Mouse (Mus musculus): ENCODE data around the gene Olfr1535. TPM values are rescaled to one million over a fixed set of nuclear protein-coding genes. Genes with fewer than 3 reads are reported as not detected.

Gene Olfr1535
- polyA plus RNA-seq (2015; fragmentation: Nextera tagmentation; extraction: Ambion mirVana), result 0.09 and 0.11 TPM in 2 replicates

DNA sequence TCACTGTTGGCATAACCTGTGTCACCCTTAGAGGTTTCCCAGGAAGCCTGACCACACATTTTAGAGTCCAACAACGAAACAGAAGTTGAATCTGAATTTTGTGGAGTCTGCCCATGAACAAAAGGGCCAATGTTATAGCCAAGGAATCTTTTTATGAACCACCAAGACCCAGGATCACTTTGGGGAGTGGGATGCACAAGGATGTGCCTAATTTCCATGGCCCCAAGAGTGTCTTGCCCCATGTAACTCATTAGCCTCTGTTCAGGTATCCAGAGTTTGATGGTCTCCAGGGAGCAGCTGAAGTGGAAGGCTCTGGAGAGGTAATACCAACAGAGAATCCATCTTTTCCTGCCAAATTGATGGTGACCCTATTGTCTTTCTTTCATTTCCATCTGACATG, at the start of gene Olfr1535:
TSS of gene Olfr1535 (minus strand) at position 101 of the 400 bp plus-strand sequence.

DNA sequence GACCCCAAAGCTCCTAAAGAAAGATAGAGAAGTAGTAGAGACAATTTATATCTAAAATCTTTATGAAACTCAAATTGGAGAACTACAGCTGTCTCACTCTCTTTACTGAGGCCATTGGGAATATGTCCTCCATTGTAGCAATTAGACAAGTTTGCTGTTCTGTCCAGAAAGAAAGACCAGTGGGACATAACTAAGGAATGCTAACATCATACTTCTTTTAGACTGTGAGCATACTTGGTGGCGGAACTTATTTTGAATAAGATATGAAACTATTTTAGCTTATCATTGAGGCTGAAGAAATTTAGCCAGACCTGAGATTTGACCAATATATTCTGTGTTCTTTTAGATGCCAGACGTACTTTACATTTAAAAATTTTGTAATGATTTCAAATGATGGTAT, 22.0 kb upstream of the Olfr1535 start, which contains the start of gene Olfr1364:
TSS of gene Olfr1364 (minus strand) at position 101 of the 400 bp plus-strand sequence.

DNA sequence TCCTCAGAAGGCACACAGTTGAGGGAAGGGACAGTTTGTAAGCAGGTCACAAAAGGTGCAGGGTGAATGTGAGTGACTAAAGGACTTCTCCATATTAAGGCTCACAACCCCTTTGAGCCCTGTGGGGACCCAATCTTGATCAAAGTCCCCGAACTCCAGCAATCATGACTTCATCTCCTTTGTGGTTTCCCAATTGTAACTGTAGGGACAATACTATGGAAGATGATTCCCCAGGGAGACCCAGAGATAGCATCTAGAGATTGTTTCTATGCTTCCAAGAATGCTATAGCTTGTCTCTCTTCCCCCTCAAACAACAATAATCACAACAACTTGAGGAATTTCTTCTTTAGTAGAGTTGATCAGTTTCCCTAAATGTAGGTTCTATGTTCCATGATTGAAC, 17.0 kb downstream of the Olfr1535 start, which contains the start of gene Olfr1366:
TSS of gene Olfr1366 (minus strand) at position 101 of the 400 bp plus-strand sequence.

DNA sequence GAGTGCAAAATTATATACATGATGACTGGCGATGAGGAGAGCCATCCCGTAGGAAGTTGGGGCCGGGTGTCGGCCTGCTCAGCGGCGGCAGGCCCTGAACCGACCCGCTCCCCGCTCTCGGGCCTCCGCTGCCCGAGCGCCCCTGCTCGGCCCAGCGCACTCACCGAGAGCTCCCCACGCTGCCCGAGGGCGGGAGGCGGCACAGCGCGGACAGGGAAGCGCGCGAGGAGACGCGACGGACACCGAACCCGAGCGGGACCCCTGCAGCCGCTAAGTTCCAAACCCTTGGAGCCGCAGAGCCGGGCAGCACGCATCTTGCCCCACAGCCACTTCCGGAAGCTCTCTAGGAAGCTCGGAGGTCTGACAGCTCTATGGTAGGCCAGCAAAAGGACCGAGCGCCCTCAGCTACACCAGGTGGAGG, 28.9 kb downstream of the Olfr1535 start, which contains the start of gene Zkscan8:
TSS of gene Zkscan8 (minus strand) at position 340 of the 421 bp plus-strand sequence.

Other genes with a start within 250 kb of the Olfr1535 start
- gene Gpx6, start 247.8 kb downstream of the Olfr1535 start, polyA plus RNA-seq (2015; fragmentation: Nextera tagmentation; extraction: Ambion mirVana), result 0.51 and 0.79 TPM in 2 replicates
- gene Olfr1367, start 213.0 kb downstream of the Olfr1535 start, polyA plus RNA-seq (2015; fragmentation: Nextera tagmentation; extraction: Ambion mirVana), result not detected in 2 replicates
- gene Zscan12, start 197.1 kb downstream of the Olfr1535 start, polyA plus RNA-seq (2015; fragmentation: Nextera tagmentation; extraction: Ambion mirVana), result 7.2 and 7.6 TPM in 2 replicates
- 44.7 and 45.6 TPM in 2 replicates for gene Zkscan3, start 157.1 kb downstream of the Olfr1535 start, polyA plus RNA-seq (2015; fragmentation: Nextera tagmentation; extraction: Ambion mirVana)
- gene Pgbd1, start 118.8 kb downstream of the Olfr1535 start, polyA plus RNA-seq (2015; fragmentation: Nextera tagmentation; extraction: Ambion mirVana), result 1.4 and 1.9 TPM in 2 replicates
- gene Zscan26, start 106.2 kb downstream of the Olfr1535 start, polyA plus RNA-seq (2015; fragmentation: Nextera tagmentation; extraction: Ambion mirVana), result 20.9 and 22.4 TPM in 2 replicates
- 3.3 and 4.2 TPM in 2 replicates for gene Nkapl, start 91.4 kb downstream of the Olfr1535 start, polyA plus RNA-seq (2015; fragmentation: Nextera tagmentation; extraction: Ambion mirVana)
- 7.6 and 9.4 TPM in 2 replicates for gene Zkscan4, start 81.0 kb downstream of the Olfr1535 start, polyA plus RNA-seq (2015; fragmentation: Nextera tagmentation; extraction: Ambion mirVana)
- not detected in 2 replicates for gene Gm10065, start 80.5 kb downstream of the Olfr1535 start, polyA plus RNA-seq (2015; fragmentation: Nextera tagmentation; extraction: Ambion mirVana)
- 0.37 and 0.65 TPM in 2 replicates for gene AK157302, start 64.7 kb downstream of the Olfr1535 start, polyA plus RNA-seq (2015; fragmentation: Nextera tagmentation; extraction: Ambion mirVana)
- gene Gm11273, start 58.5 kb downstream of the Olfr1535 start, polyA plus RNA-seq (2015; fragmentation: Nextera tagmentation; extraction: Ambion mirVana), result 9.1 and 11.5 TPM in 2 replicates
- 3.5 and 4.0 TPM in 2 replicates for gene Zkscan8, start 28.8 kb downstream of the Olfr1535 start, polyA plus RNA-seq (2015; fragmentation: Nextera tagmentation; extraction: Ambion mirVana)
- 0.14 and 0.17 TPM in 2 replicates for gene Olfr1366, start 17.1 kb downstream of the Olfr1535 start, polyA plus RNA-seq (2015; fragmentation: Nextera tagmentation; extraction: Ambion mirVana)
- not detected in 2 replicates for gene Olfr1364, start 21.9 kb upstream of the Olfr1535 start, polyA plus RNA-seq (2015; fragmentation: Nextera tagmentation; extraction: Ambion mirVana)
- not detected in 2 replicates for gene Olfr1362, start 54.1 kb upstream of the Olfr1535 start, polyA plus RNA-seq (2015; fragmentation: Nextera tagmentation; extraction: Ambion mirVana)
- gene Olfr11, start 82.6 kb upstream of the Olfr1535 start, polyA plus RNA-seq (2015; fragmentation: Nextera tagmentation; extraction: Ambion mirVana), result not detected in 2 replicates
- not detected in 2 replicates for gene Olfr1361, start 103.5 kb upstream of the Olfr1535 start, polyA plus RNA-seq (2015; fragmentation: Nextera tagmentation; extraction: Ambion mirVana)
- not detected in 2 replicates for gene Olfr1360, start 117.5 kb upstream of the Olfr1535 start, polyA plus RNA-seq (2015; fragmentation: Nextera tagmentation; extraction: Ambion mirVana)
- gene Olfr1359, start 138.2 kb upstream of the Olfr1535 start, polyA plus RNA-seq (2015; fragmentation: Nextera tagmentation; extraction: Ambion mirVana), result not detected in 2 replicates
- not detected in 2 replicates for gene Hist1h2bl, start 156.2 kb upstream of the Olfr1535 start, polyA plus RNA-seq (2015; fragmentation: Nextera tagmentation; extraction: Ambion mirVana)
- 2.3 and 6.6 TPM in 2 replicates for gene Hist1h2ai, start 156.5 kb upstream of the Olfr1535 start, polyA plus RNA-seq (2015; fragmentation: Nextera tagmentation; extraction: Ambion mirVana)
- 0.86 TPM in 1 of 2 replicates, not detected in the other for gene Hist1h3h, start 157.8 kb upstream of the Olfr1535 start, polyA plus RNA-seq (2015; fragmentation: Nextera tagmentation; extraction: Ambion mirVana)
- gene Hist1h2bm, start 162.2 kb upstream of the Olfr1535 start, polyA plus RNA-seq (2015; fragmentation: Nextera tagmentation; extraction: Ambion mirVana), result 0.49 TPM in 1 of 2 replicates, not detected in the other
- gene Hist1h4j, start 175.2 kb upstream of the Olfr1535 start, polyA plus RNA-seq (2015; fragmentation: Nextera tagmentation; extraction: Ambion mirVana), result 0.21 TPM in 1 of 2 replicates, not detected in the other
- gene Hist1h4k, start 190.6 kb upstream of the Olfr1535 start, polyA plus RNA-seq (2015; fragmentation: Nextera tagmentation; extraction: Ambion mirVana), result 1.3 and 1.8 TPM in 2 replicates
- 3.2 and 4.2 TPM in 2 replicates for gene Hist1h2ak, start 193.9 kb upstream of the Olfr1535 start, polyA plus RNA-seq (2015; fragmentation: Nextera tagmentation; extraction: Ambion mirVana)
- 0.58 TPM in 1 of 2 replicates, not detected in the other for gene Hist1h2bn, start 194.2 kb upstream of the Olfr1535 start, polyA plus RNA-seq (2015; fragmentation: Nextera tagmentation; extraction: Ambion mirVana)
- 2.4 and 2.9 TPM in 2 replicates for gene Hist1h1b, start 220.7 kb upstream of the Olfr1535 start, polyA plus RNA-seq (2015; fragmentation: Nextera tagmentation; extraction: Ambion mirVana)
- gene Hist1h3i, start 223.5 kb upstream of the Olfr1535 start, polyA plus RNA-seq (2015; fragmentation: Nextera tagmentation; extraction: Ambion mirVana), result 12.2 and 12.5 TPM in 2 replicates
- gene Hist1h2an, start 227.3 kb upstream of the Olfr1535 start, polyA plus RNA-seq (2015; fragmentation: Nextera tagmentation; extraction: Ambion mirVana), result 2.3 and 3.8 TPM in 2 replicates
- 0.71 TPM in 1 of 2 replicates, not detected in the other for gene Hist1h2bp, start 227.6 kb upstream of the Olfr1535 start, polyA plus RNA-seq (2015; fragmentation: Nextera tagmentation; extraction: Ambion mirVana)

Measured in neural tube, postnatal 0 days (tissue).